Mouse (Mus musculus) cerebellum, adult 11-12 months (tissue): ENCODE data around the gene Kat14.

Experiments
- DNase-seq: peaks from one replicate; pipeline ENCODE4 v3.0.0; 2022

Gene Kat14

DNA sequence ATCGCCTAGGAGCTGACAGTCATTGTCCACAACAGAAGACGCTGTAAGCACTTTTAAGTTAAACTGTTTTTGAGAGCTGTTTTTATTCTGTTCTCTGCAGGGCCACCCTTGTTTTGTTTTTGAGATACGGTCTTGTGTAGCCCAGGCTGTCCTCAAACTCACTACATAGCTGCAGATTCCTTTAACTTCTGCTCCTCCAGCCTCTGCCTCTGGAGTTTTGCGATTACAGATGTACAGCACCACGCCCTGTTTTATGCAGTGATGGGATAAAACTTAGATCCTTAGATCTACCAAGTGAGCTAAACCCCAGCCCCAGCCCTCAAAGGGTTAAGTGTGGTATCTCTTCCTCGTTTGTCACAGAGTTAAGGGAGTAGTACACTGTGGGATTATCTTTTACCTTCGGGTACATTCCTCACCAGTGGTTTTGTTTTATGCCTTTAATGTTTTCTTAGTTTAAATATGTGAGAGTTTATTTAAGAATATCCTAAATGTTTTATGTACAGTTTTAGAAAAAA is 13.9 kb downstream of the Kat14 start:
- DNase-seq = no peak

DNA sequence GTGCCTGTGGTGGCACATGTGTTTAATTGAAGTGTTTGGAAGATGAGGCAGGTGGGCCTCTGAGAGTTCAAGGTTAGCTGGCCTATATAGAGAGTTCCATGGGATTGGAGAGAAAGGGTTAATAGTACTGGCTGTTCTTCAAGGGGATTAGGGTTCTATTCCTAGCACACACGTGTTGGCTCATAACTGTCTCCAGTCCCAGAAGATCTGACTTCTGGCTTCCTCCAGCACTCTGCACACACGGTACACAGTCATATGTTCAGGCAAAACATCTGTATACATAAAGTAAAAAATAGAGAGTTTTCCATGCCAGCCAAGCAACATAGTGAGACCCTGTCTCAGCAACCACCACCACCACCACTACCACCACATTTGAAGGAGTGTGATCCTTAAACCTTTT is 17.5 kb downstream of the Kat14 start:
- no peak for DNase-seq

DNA sequence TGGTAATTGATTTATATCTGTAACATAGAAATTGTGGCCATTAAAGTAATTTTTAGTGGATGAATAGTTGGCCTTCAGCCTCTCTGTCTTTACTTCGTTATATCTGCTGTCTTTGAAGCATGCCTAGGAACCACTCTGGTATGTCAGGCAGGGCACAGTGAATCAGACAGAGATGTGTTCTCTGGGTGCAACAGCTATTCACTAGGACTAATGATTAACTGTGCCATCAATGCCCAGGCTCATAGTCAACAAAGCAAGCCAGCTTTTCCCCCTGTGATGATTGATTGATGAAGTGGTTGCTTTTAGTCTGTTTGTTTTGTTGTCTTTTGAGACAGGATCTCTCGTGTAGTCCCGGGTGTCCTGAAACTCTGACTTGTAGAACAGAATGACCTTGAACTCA is 19.6 kb downstream of the Kat14 start:
- DNase-seq = no peak

DNA sequence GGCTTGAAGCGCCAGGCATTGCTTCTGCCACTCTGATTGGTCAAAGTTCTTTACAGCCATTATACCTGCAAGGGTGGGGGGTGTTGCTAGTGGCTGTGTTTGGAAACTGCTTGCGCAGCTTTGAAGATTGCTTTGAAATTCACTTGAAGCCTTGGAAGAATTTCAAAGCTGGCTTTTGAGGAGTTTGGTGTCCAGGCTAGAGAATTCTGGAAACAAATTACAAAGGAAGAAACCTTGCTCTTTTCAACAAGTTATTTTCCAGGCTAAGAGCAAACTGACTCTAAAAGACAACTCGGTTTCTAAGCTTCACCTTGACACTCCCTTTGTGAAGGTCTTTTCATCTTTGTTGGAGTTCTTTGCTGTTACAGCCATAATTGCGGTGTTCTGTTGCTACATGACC is 30.7 kb downstream of the Kat14 start:
- DNase-seq = no peak

DNA sequence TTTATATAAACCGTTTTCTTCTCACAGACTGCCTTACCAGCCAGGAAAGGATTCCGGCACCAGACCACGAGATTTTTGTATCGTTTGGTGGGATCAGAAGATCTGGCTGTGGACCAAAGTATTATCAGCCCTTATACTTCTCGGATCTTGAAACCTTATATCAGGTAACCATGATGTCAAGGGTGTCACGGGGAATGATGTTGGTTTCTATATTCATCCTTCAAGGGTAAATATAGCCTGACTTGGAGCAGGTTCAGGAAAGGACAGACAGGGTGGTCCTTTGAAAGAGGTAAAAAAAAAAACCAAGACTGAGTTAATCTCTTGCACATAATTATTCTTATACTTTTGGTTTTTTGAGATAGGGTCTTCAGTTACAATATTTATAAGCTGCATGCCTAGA is 31.9 kb downstream of the Kat14 start:
- DNase-seq = no peak

DNA sequence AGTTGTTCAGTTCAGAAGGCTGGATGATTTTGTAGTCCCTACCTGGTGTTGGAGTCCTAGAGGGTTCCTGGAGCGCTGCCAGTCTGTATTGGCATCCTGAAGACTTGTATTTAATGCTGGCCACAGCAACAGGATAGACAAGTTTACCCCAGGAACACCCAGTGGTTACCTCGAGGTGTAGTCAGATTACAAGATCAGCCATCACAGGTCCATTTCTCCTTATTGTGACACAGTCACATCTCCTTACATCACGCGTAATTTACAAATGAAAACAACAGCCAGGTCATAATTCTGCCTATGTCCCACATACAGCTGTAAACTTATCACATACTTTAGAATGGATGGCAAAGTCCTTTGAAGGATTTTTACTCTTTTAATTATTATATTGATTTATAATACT is 40.3 kb downstream of the Kat14 start:
- no peak for DNase-seq

DNA sequence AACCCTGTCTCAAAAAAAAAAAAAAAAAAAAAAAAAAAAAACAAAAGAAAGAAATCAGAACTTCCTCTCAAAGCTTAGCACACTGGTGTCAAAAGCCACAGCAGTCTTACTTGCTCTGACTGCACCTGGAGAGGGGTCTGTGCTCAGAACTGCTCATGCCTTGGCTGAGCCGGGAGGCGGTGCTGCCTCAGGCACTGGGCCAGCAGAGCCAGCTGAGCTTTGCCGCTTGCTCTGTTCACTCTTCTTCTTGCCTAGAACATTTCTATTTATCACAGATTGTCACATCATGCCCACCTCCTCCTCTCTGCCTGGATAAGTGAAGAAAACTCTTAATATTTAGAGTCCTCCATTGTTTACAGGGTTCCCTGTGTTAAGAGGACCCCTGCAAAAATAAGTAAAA is 41.8 kb downstream of the Kat14 start:
- DNase-seq = no peak

DNA sequence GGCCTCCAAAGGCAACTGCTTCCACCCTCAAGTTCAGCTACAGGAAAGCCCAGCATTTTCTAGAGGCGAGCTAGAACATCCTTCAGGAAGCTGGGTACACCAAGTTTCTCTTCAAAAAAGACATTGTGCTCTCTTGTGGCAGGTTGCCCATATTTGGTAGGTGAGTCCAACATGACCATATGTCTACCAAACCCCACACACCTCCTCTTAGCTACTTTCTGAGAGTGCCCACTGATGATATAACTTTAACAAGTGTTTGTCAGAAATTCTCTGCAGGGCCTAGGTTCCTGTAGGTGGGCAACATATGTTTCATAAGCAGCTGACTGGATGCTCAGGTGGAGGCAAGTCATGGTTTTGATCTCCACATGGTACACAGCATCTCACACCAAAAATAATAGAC is 45.9 kb downstream of the Kat14 start:
- DNase-seq = peak; percentile 9

DNA sequence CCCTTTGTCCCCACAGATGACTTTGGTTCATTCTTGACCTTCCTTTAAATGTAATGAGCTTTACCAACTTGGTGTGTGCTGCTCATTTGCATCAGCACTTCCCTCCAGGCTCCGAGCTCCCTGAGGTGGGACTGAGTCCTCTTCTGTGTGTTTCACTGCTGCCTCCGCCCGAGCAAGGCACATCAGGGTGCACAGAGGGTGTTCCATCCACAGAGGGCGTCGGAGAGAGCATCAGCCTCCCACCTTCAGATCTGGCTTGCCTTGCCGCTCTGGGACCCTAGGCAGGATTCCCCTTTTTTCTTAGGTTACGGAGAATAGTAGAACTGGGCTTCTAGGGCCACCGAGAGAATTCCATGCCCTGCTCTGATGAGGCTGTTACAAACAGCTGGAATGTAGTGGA is 48.1 kb downstream of the Kat14 start:
- no peak for DNase-seq

DNA sequence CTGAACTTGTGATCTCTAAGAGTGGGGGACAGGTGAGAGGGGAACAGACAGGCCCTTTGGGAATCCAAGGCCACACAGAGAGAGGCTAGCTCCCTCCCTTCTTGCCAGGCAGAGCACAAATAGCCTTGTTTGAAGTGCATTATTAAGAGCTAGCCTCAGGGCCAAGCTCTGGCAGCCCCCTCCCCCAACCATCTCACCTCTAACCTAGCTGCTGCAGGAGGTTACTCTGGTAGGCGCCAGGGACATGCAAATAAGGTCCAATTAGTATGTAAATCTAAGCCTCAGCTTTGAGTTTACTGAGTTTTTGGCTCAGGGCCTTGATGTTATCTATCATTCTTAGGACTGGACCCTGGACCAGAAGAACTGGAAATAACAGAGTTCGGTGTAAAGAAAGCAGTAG is 49.3 kb downstream of the Kat14 start:
- no peak for DNase-seq

DNA sequence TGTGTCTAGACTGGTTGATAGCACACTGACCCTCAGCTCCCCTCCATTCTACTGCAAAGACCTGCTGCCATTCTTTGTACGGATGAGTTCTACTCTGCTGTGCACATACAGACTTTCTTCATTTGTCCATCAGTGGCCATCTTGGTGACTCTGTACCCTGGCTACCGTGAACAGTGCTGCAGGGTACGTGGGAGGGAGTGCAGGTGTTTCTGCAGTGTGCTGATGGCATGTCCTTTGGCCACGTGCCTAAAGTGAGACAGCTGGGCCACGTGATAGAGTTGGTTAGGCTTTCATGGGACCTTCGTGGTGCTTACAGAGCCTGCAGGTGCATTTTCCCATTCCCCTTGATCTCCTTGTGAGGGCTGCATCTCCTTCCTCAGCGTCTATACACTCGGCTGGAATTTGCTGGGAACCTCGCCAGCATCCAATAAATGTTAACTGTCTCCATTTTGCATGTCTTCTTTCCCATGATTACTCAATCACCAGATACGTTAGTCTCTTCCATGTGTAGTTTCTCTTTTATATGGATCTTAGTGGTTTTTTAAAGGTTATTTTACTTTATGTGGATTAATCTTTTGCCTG is 53.4 kb downstream of the Kat14 start:
- DNase-seq = no peak

DNA sequence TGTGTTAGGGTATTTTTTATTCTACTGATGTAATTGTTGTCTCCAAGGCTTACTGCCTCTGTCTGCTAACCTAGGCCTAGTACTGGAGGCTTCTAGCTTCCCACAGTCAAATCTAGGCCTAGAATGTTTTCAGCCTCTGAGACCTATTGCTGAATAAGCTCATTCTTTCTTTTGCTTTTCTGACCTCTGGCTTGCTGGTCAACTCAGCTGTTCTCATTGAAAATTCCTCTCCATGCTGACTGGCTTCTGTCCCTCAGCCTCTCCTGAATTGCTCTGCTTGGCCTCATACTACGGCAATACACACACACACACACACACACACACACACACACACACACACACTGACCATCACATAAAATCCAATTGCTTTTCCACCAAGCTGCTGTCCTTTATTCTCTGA is 57.0 kb downstream of the Kat14 start:
- DNase-seq = no peak

DNA sequence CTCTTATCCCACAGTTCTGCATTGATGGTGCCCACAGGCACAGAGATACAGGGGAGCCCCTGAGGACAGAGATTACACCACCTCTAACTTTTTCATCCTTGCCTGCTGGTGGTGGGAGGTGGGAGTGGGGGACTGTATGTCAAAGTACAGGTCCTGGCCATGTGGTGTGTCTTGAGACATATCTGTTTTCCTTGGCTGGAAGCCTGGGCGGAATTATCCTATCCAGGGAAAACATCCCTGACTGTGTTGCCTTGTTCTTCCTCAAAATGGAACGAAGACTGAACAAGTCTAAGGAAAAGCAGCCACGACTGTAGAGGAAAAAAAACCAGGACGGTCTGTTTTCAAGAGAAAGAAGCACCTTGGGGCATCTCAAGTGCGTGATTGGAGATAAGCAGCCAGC is 59.1 kb downstream of the Kat14 start:
- no peak for DNase-seq

DNA sequence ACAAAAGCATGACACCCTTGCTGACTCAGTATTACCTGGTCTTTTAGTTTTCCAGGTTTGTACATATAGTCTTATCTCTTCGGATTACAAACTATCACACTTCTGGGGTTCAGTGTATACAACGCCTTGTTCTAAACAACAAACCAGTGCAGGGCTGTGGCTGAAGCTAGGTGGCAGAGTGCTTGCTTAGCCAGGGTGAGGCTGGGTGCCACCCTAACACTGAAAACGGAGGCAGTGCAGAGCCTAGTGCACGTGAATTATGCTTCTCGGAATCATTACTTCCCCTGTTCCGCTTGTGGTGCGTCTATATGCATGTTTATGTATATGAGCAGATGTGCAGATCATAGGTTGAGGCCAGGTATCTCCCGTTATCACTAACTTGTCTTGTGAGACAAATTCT is 59.9 kb downstream of the Kat14 start:
- DNase-seq = no peak

DNA sequence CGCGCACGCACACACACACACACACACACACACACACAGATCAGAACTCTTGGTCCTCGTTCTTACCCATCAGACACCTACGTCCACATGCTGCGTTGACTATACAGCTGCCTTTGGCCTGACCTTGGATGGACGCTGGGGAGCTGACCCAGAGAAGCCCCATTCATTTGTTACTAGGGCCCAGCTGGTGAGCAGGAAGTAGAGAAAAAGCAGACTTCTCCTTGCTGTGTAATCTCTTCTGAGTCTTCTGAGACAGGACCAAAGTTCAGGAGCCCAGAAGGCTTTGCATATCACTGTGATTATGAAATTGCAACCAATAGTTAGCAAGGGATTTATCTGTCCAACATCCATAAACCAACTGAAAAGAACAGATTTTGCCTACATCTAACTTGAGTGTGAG is 60.4 kb downstream of the Kat14 start:
- no peak for DNase-seq

DNA sequence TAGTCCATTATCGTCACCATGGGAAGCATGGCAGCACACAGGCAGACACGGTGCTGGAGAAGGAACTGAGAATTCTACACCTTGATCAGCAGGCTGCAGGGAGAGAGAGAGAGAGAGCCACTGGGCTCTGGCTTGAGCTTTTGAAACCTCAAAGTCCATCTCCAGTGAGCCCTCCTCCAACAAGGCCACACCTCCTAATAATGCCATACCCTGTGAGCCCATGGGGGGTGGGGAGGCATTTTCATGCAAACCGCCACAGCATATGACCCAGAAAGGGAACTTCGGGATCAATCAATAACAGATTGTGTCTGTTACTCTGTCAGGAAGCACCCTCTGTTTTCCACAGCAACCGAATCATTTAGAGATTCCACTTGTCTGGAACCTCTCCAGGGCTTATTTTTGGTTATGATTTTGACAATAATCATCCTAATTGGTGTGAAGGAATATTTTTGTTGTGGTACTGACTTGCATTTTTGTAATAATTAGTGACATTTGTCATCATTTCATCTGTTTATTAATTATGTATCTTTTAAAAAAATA is 62.6 kb downstream of the Kat14 start:
- no peak for DNase-seq

DNA sequence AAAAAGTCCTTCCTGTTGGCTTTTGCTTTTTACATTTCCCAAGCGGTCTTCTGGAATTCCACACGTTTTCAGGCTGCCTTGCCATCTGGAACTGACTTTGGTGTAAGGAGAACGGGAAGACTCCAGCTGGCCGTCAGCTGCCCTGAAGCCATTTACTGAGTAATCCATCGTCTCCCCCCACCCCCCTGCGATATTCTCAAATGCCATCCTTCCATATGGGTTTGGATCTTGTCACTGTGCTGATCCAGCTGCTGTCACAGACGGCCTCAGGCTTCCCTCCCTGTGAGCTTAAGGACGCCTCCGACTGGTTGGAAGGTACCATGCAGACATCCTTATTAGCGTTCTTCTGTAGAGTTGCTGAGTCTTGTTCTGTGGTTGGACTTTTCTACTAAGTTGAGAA is 66.9 kb downstream of the Kat14 start:
- DNase-seq = no peak

DNA sequence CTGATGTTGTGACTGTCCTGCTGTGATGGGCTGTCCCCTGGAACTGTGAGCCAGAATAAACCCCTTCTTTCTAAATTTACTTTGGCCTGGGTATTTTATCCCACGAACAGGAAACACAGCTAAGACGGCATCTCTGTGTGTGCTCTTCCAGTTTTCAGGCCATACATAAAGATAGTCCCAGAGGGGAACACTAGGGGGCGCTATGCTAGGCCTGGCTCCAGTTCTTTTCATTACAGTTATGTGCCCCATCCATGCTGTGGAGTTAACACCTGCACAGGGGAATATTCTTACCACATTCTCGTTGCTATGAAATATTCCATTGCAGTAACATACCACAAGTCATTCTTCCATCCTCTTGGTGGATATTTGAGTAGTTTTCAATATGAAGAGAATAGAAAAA is 69.6 kb downstream of the Kat14 start:
- DNase-seq = no peak

DNA sequence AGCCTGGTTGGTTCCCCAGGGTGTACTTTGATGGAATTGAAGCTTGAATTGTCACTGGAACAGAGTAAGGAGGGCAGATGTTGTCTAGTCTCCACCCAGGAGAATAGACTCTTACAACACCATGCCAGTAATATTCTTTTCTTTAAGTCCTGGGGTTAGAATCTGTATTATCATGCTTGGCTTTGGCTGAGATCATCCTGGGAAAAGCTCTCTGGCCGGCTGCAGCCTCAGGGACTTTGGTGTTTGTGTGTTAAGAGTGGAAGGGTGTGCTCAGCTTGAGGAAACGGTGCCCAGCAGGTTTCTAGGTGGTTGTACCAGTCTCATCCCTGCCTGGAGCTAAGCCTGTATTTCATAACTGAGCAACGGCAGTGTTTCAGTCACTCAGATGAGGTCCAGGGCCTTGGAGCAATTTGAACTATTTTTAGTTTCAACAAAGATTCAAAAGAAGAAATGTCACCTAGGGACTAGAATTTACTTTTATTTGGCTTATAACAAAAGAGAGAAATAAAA is 70.5 kb downstream of the Kat14 start:
- no peak for DNase-seq

DNA sequence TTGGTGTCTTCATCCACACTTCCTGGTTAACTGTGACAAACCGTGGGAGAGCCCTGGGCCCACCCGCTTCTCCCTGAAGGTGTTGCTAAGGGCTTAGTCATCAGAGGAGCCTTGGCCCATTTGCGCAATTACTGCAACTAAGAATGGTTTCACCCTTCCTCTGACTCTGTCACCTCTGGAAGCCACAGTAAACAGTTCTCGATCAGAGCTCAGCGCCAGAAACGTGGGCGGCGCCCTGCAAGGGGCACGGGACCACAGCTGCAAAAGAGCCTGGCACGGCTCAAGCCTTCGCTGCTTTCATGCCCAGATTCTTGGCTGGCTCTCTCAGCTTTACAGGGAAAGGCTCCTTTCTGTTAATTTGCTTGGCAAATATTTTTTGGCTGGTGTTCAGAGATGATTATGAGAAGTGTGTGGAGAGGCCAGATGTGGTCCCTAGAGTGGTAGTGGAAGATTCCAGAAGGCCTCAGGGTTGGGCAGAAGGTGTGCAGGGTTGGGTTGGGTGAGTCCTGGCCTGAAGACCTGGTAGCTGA is 72.7 kb downstream of the Kat14 start:
- no peak for DNase-seq

DNA sequence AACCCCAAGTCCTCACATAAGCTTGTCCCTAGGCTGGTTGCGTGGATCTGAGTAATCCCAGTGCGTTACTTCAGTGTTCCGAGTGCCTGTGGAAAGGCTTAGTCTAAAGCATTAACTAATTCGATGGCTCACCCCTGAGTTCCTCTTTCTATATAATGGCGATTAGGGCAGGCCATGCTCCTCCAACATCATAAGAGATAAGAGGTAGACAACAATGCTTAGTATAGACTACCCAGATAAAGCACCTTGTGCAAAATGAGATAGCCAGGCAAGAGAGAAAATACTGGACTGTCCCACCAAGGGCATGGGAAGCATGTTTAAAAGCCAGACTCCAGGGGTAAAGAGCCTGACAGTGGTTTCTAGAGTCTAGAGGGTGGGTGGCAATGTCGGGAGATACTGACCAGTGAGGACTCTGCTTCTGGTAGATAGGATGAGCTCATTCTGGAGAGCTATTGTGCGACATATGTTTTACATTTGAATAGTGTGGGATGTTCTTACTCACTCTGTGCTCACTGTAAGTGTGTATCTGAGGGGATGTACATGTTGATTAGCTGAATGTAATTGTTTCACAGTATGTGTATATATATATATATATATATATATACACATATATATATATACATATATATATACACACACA is 77.7 kb downstream of the Kat14 start:
- no peak for DNase-seq

DNA sequence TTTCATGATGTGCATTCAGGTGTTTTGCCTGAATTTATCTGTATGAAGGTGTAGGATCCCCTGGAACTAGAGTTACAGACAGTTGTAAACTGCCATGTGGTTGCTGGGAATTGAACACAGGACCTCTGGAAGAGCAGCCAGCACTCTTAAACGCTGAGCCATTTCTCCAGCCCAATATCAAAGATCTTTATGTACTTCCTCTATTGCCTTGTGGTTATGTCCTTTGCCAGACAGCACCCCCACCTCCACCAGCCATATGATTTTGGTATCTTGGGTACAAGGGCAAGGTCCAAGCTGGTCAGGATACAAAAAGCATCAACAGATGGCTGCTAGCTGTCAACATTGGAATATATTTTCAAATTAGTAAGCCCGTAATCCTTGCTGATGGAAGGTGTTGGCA is 81.6 kb downstream of the Kat14 start:
- no peak for DNase-seq

DNA sequence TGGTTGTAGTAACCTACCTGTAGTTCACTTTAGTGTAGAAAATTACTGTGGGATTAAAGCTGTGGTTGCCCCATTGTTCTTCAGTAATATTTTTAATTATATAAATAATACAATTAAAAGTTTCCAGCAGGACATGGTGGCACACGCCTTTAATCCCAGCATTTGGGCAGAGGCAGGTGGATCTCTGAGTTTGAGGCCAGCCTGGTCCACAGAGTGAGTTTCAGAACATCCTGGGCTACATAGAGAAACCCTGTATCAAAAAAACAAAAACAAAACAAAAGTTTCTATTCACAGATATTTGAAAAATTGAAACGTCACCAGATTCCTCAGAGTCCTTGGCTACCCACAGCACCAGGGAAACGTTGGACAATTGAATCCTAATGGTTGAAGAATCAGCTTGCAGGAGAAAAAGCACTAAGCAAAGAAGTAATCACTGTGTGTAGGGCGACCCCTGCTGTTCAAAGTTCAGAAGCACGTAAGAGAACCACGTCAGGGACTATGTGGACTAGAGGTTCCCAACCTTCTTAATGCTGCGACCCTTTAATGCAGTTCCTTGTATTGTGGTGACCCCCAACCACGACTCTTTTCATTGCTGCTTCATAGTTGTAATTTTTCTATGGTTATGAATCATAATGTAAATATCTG is 83.7 kb downstream of the Kat14 start:
- peak; percentile 58 for DNase-seq
